Mouse (Mus musculus) T-cell, adult 2 months (primary cell): ENCODE data around the gene Mtfr2.

Experiments
- DNase-seq: peaks from one replicate; pipeline ENCODE4 v3.0.0; 2022; ENCODE audit warnings: low spot score

Gene Mtfr2

GRCm38 (mm10) chr10:20347285-20348214 is at the start of gene Mtfr2:
TSS of gene Mtfr2 (plus strand) at chr10:20347770.
- peak; percentile 90 for DNase-seq

- no peak for DNase-seq
Measured at GRCm38 (mm10) chr10:20298152-20298920, 49.2 kb upstream of the Mtfr2 start.

- DNase-seq = no peak
Measured at GRCm38 (mm10) chr10:20299114-20299513, 48.5 kb upstream of the Mtfr2 start.

- DNase-seq = no peak
Measured at GRCm38 (mm10) chr10:20310969-20311769, 36.4 kb upstream of the Mtfr2 start.

GRCm38 (mm10) chr10:20311918-20312735 is 35.4 kb upstream of the Mtfr2 start, which contains the start of gene Bclaf1:
TSS of gene Bclaf1 (plus strand) at chr10:20312469.
- DNase-seq = peak; percentile 100

- DNase-seq = peak; percentile 91
Measured at GRCm38 (mm10) chr10:20312736-20313301, 34.8 kb upstream of the Mtfr2 start.

- DNase-seq = no peak
Measured at GRCm38 (mm10) chr10:20313447-20313846, 34.1 kb upstream of the Mtfr2 start.

GRCm38 (mm10) chr10:20313941-20314340 is 33.6 kb upstream of the Mtfr2 start:
- DNase-seq = no peak

- peak; percentile 11 for DNase-seq
Measured at GRCm38 (mm10) chr10:20314797-20315196, 32.8 kb upstream of the Mtfr2 start.

- DNase-seq = no peak
Measured at GRCm38 (mm10) chr10:20317466-20317865, 30.1 kb upstream of the Mtfr2 start.

- DNase-seq = no peak
Measured at GRCm38 (mm10) chr10:20326226-20326625, 21.3 kb upstream of the Mtfr2 start.

GRCm38 (mm10) chr10:20331262-20331661 is 16.3 kb upstream of the Mtfr2 start:
- DNase-seq = no peak

GRCm38 (mm10) chr10:20337872-20338271 is 9.7 kb upstream of the Mtfr2 start:
- no peak for DNase-seq

- DNase-seq = no peak
Measured at GRCm38 (mm10) chr10:20345736-20346135, 1.8 kb upstream of the Mtfr2 start.

- DNase-seq = no peak
Measured at GRCm38 (mm10) chr10:20348894-20349293, 1.3 kb downstream of the Mtfr2 start.

GRCm38 (mm10) chr10:20361542-20362449 is 14.2 kb downstream of the Mtfr2 start:
- peak; percentile 20 for DNase-seq

GRCm38 (mm10) chr10:20362450-20363118 is 15.0 kb downstream of the Mtfr2 start:
- DNase-seq = no peak

- DNase-seq = no peak
Measured at GRCm38 (mm10) chr10:20372046-20372445, 24.5 kb downstream of the Mtfr2 start.

GRCm38 (mm10) chr10:20377621-20378020 is 30.1 kb downstream of the Mtfr2 start:
- DNase-seq = peak; percentile 12
